Mouse (Mus musculus): ENCODE measurements around the gene Cyp1a2. TPM values are rescaled to one million over a fixed set of nuclear protein-coding genes. Genes with fewer than 3 reads are reported as not detected.

Cyp1a2 gene
- polyA plus RNA-seq, 2 experiments: not detected

DNA sequence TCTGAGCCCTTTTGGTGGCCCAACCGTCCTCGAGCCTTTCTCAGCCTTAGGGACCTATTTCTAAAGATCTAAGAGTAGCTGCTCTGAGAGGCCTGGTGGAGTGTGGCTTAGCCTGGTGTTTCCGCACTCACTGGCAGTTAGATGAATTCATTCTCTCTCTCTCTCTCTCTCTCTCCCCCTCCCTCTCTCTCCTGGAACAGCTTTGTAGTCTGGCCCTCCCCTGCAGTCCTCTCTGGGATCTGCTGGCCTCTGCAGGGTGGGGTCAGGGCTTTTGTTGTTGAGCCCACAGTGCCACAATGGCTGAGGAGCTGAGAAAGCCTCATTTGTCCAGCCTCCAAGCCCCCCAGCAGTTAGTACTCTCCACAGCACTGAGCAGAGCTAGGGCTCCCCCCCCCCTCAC, 30.6 kb downstream of the Cyp1a2 start:
- DNase-seq (ENCODE audit: low spot score) (no peak), ATAC-seq (ENCODE audit: low FRiP score, low read depth) (no peak)
- TF ChIP-seq POLR2A (IDR thresholded peaks at IDR 0.05; ENCODE audit: borderline replicate concordance, extremely low read depth, insufficient read depth, insufficient read length): no peak
- no peak overlapping the region for H3K4me3 ChIP-seq (replicated peaks; ENCODE audit: low read length)
- H3K9ac ChIP-seq (ENCODE audit: low read depth, low read length, severe bottlenecking): no peak overlapping the region
- no peaks in the 10 kb centered on the region for H3K27me3 ChIP-seq (ENCODE audit: control insufficient read depth, insufficient read depth, low read length)
- H3K36me3 ChIP-seq (ENCODE audit: control insufficient read depth, insufficient read depth, low read length): no peaks in the 10 kb centered on the region
- no peaks in the 10 kb centered on the region for H3K9me3 ChIP-seq (ENCODE audit: control insufficient read depth, low read length)
- no peak overlapping the region for H3K27ac ChIP-seq (replicated peaks; ENCODE audit: low read depth, low read length)
- peaks cover 15% of the 10 kb centered on the region; the same call in 1 of the 2 replicates for H3K4me1 ChIP-seq (ENCODE audit: control insufficient read depth, insufficient read depth, low read length)
- WGBS: 41% methylated on average over 3 of the region's 3 CpGs
- no peak overlapping the region for H3K4me2 ChIP-seq (replicated peaks; ENCODE audit: low read depth, low read length, severe bottlenecking)

DNA sequence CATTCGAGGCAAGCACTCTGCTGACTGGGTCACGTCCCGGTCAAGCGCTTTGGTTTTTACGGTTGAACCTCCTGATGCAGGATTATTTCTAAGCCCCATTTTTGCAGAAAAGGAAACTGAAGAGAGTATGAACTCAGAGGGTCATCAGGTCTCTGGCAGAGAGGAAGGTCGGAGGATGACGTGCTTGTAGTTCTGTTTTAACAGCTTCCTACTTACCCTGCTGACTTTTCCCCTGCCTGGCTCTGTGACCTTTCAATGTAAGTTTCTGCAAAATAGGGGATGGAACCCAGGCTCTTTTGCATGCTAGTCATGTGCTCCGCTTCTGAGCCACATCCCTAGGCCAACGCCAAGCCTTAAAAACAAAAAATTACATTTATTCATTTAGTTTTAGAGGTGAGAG, 31.2 kb downstream of the Cyp1a2 start:
- ATAC-seq (ENCODE audit: low FRiP score, low read depth): no peak
- Histone ChIP-seq H3K9ac (ENCODE audit: low read depth, low read length, severe bottlenecking) (no peak overlapping the region), H3K4me3 (replicated peaks; ENCODE audit: low read length) (no peak overlapping the region), H3K4me2 (replicated peaks; ENCODE audit: low read depth, low read length, severe bottlenecking) (no peak overlapping the region), H3K36me3 (ENCODE audit: control insufficient read depth, insufficient read depth, low read length) (no peaks in the 10 kb centered on the region), H3K4me1 (ENCODE audit: control insufficient read depth, insufficient read depth, low read length) (peaks cover 15% of the 10 kb centered on the region; the same call in 1 of the 2 replicates), H3K9me3 (ENCODE audit: control insufficient read depth, low read length) (no peaks in the 10 kb centered on the region), H3K27me3 (ENCODE audit: control insufficient read depth, insufficient read depth, low read length) (no peaks in the 10 kb centered on the region), H3K27ac (replicated peaks; ENCODE audit: low read depth, low read length) (no peak overlapping the region)
- no peak for DNase-seq (ENCODE audit: low spot score)
- no peak for TF ChIP-seq POLR2A (IDR thresholded peaks at IDR 0.05; ENCODE audit: borderline replicate concordance, extremely low read depth, insufficient read depth, insufficient read length)
- WGBS: 65% methylated on average over 9 of the region's 9 CpGs

DNA sequence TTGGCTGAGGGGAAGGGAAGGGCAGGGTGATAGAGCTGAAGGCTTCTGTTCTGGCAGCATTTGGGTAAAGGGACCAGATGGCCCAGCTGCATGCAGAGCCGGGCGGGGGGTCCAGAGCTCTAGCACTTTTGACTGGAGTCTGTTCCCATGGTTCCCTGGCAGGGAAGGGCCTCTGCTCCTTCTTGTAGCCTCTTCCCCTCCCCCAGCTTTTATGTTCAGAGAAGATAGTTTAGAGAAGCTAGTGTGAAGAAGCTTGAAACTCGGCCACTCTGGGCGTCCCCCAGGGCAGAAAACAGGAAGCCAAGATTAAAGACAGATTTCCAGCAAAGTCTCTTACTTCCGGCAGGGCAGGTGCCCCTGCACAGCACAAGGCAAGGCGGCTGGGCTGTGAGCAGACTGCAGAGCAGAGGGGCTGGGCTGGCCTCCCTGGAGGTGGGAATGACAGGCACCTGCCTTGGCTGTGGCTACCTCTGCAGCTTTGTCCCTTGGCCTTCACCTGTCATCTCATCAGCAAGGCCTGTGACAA, 32.7 kb downstream of the Cyp1a2 start:
- 5% methylated on average over 6 of the region's 6 CpGs for WGBS
- H3K27ac ChIP-seq (replicated peaks; ENCODE audit: low read depth, low read length): no peak overlapping the region
- no peak overlapping the region for H3K4me3 ChIP-seq (replicated peaks; ENCODE audit: low read length)
- H3K9ac ChIP-seq (ENCODE audit: low read depth, low read length, severe bottlenecking): no peak overlapping the region
- ATAC-seq (ENCODE audit: low FRiP score, low read depth): no peak
- peaks cover 15% of the 10 kb centered on the region; the same call in 1 of the 2 replicates for H3K4me1 ChIP-seq (ENCODE audit: control insufficient read depth, insufficient read depth, low read length)
- no peaks in the 10 kb centered on the region for H3K27me3 ChIP-seq (ENCODE audit: control insufficient read depth, insufficient read depth, low read length)
- no peak for TF ChIP-seq POLR2A (IDR thresholded peaks at IDR 0.05; ENCODE audit: borderline replicate concordance, extremely low read depth, insufficient read depth, insufficient read length)
- H3K9me3 ChIP-seq (ENCODE audit: control insufficient read depth, low read length): no peaks in the 10 kb centered on the region
- no peak overlapping the region for H3K4me2 ChIP-seq (replicated peaks; ENCODE audit: low read depth, low read length, severe bottlenecking)
- no peaks in the 10 kb centered on the region for H3K36me3 ChIP-seq (ENCODE audit: control insufficient read depth, insufficient read depth, low read length)
- DNase-seq (ENCODE audit: low spot score): peak; percentile 40

DNA sequence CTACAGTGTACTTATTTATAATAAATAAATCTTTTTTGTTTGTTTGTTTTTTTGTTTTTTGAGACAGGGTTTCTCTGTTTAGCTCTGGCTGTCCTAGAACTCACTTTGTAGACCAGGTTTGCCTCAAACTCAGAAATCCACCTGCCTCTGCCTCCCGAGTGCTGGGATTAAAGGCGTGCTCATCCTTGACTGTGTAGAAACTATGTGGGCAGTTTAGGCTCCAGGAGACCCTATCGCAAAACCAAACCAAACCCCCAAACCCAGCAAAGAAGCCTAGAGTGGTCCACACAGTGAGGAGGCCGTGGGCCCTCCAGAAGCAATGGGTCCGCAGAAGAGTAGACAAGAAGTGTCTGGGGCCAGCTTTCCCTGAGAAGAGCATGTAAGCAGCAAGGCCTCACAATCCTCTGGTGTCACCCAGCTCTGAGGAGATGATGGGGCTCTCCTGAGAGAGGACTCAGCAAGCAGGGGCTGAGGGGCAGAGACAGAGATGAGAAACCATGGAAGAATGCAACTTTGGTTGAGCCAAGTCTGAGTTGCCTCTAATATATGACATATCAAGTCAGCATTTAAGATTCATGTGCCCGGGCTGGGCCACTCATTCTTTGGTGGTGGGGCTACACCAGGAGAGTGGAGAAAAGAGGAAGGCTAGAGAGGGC, 33.2 kb downstream of the Cyp1a2 start:
- no peak overlapping the region for H3K27ac ChIP-seq (replicated peaks; ENCODE audit: low read depth, low read length)
- no peaks in the 10 kb centered on the region for H3K36me3 ChIP-seq (ENCODE audit: control insufficient read depth, insufficient read depth, low read length)
- no peak overlapping the region for H3K4me2 ChIP-seq (replicated peaks; ENCODE audit: low read depth, low read length, severe bottlenecking)
- ATAC-seq (ENCODE audit: low FRiP score, low read depth) (no peak), DNase-seq (ENCODE audit: low spot score) (no peak)
- H3K27me3 ChIP-seq (ENCODE audit: control insufficient read depth, insufficient read depth, low read length): no peaks in the 10 kb centered on the region
- peaks cover 17% of the 10 kb centered on the region; the same call in 1 of the 2 replicates for H3K4me1 ChIP-seq (ENCODE audit: control insufficient read depth, insufficient read depth, low read length)
- no peaks in the 10 kb centered on the region for H3K9me3 ChIP-seq (ENCODE audit: control insufficient read depth, low read length)
- no peak overlapping the region for H3K4me3 ChIP-seq (replicated peaks; ENCODE audit: low read length)
- TF ChIP-seq POLR2A (IDR thresholded peaks at IDR 0.05; ENCODE audit: borderline replicate concordance, extremely low read depth, insufficient read depth, insufficient read length): no peak
- WGBS: 87% methylated on average over 6 of the region's 6 CpGs
- H3K9ac ChIP-seq (ENCODE audit: low read depth, low read length, severe bottlenecking): no peak overlapping the region

DNA sequence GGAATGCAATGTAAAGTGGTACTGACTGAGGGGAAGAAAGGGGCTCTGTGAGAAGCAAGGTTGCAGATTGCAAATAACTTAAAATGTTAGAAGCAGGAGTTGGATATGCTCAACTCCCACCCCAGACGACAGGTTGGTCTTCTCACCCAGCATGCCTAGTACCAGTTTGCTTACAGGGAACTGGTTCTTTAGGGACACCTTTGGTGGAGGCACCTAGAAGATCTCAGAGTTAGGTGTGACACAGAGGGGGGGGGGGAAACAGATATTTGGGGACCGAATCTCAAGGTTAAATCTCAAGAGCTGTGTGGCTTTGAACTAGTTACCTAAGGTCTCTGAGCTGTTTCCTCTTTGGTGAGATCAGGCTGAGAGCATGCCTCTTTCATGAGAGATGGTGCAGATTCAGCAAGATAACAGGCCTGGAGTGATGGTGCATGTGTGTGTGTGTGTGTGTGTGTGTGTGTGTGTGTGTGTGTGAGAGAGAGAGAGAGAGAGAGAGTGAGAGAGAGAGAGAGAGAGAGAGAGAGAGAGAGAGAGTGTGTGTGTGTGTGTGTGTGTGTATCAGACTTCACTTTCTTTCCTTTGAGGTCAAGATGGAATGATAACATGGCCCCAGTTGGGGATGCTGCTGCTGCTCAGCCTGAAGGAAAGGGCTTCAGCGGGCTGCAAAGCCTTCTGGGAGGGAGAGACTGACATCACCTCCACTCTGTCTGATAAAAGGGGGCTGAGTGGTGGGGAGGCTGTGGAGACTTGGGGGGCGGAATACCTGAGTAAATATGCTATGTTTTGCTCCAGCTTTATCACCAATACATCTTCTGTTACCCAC, 36.0 kb downstream of the Cyp1a2 start:
- Histone ChIP-seq H3K36me3 (ENCODE audit: control insufficient read depth, insufficient read depth, low read length) (no peaks in the 10 kb centered on the region), H3K27me3 (ENCODE audit: control insufficient read depth, insufficient read depth, low read length) (no peaks in the 10 kb centered on the region), H3K4me2 (replicated peaks; ENCODE audit: low read depth, low read length, severe bottlenecking) (no peak overlapping the region), H3K9ac (ENCODE audit: low read depth, low read length, severe bottlenecking) (no peak overlapping the region), H3K9me3 (ENCODE audit: control insufficient read depth, low read length) (no peaks in the 10 kb centered on the region), H3K27ac (replicated peaks; ENCODE audit: low read depth, low read length) (no peak overlapping the region), H3K4me1 (ENCODE audit: control insufficient read depth, insufficient read depth, low read length) (peaks cover 28% of the 10 kb centered on the region), H3K4me3 (replicated peaks; ENCODE audit: low read length) (no peak overlapping the region)
- no peak for ATAC-seq (ENCODE audit: low FRiP score, low read depth)
- DNase-seq (ENCODE audit: low spot score): no peak
- 76% methylated on average over 4 of the region's 4 CpGs for WGBS
- no peak for TF ChIP-seq POLR2A (IDR thresholded peaks at IDR 0.05; ENCODE audit: borderline replicate concordance, extremely low read depth, insufficient read depth, insufficient read length)

All from limb, embryonic 14.5 days (tissue).